Mouse (Mus musculus): ENCODE data around the gene Srp54a.
"Not testable (repeated sequence)": the region's sequence is repeated elsewhere in the genome, so short reads cannot be mapped to it uniquely, and the experiment has no call there.

Gene Srp54a

DNA sequence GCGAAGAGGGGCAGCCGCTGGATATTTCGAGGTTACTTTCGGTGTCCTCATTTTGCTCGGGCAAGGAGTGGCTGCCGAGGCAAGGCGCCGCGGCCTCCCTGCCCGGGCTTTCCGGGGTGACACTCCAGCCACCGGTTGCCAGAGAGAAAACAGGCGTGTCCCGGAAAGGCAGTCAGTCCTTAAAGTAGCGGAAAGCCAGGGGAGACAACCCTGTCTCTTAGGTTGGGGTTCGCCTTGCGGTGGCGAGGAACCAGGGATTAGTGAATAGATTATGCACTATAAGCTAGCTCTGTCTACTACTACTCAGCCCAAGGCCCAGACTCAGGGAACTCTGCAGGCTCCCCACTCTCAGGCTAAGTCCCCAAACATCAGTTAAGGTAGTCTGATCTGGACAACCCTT lies 44.7 kb downstream of the Srp54a start:
- DNase-seq (ENCODE audit: extremely low read depth, low read depth) = not testable (repeated sequence)

- DNase-seq (ENCODE audit: extremely low read depth, low read depth) = not testable (repeated sequence)
Observed at GRCm38 (mm10) chr12:55135540-55135939, 55.5 kb downstream of the Srp54a start.

DNA sequence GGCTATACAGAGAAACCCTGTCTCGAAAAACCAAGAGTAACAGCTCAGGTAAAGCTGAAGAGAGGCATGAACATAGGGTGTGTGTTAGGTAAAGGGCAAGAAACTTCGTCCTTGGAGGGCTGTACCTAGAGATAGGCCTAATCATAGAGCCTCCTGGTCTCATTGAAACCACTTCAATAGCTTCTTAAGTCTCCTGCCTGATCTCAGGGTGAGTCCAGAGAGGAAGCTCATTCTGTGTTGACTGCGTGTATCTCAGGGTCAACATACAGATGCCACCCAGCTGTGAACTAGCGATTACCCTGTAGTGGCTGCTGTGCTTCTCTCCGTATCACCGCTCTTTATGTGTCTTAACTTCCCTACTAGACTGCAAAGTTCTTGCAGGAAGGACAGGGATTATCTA lies 57.8 kb downstream of the Srp54a start:
- not testable (repeated sequence) for DNase-seq (ENCODE audit: extremely low read depth, low read depth)

- not testable (repeated sequence) for DNase-seq (ENCODE audit: extremely low read depth, low read depth)
Observed at GRCm38 (mm10) chr12:55154559-55155448, 74.7 kb downstream of the Srp54a start, which contains the start of gene Srp54b. TSS of gene Srp54b (plus strand) at chr12:55155104.

DNA sequence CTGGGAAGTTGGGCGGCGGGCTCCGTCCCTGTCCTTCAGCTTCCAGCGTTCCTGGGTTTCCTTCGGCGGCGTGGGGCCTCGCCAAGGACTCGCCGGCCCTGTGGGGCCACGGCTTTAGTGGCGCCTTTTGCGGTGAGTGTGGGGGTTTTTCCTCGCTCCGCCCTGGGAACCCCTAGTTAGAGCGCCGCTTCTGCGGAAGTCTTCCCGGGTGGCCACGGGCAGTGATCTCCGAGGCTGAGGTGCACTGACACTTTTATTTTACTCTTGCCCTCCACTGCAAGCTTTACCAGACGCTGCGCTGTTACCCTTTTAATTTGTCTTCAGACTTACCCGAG lies 75.4 kb downstream of the Srp54a start:
- not testable (repeated sequence) for DNase-seq (ENCODE audit: extremely low read depth, low read depth)
